Mouse (Mus musculus): ENCODE data around the gene Mxra7. TPM values are rescaled to one million over a fixed set of nuclear protein-coding genes. Genes with fewer than 3 reads are reported as not detected.

Mxra7 gene
- total RNA-seq, 2 experiments from 2014 or later: 5.2 to 8.2 TPM

- no peak for DNase-seq (ENCODE audit: low spot score)
Observed at GRCm38 (mm10) chr11:116819932-116820593, 7.8 kb downstream of the Mxra7 start.

- no peak for DNase-seq (ENCODE audit: low spot score)
Observed at GRCm38 (mm10) chr11:116818722-116819121, 9.1 kb downstream of the Mxra7 start.

DNA sequence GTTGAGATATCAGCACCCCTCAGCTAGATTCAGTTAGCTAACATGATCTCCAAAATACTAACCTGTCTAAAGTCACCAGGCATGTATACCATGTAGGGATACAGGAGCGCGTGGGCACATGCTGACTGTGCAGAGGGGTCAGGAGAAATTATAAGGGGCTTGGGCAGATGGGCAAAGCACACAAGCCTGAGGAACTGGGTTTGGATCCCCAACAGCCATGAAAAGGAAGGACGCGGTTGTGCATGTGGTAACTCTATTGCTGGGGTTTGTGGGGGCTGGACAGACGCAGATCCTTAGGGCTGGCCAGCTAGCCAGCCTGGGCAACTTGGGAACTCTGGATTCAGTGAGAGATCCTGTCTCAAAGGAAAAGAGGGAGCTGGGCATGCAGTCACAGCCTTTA lies 10.3 kb downstream of the Mxra7 start:
- no peak for DNase-seq (ENCODE audit: low spot score)

DNA sequence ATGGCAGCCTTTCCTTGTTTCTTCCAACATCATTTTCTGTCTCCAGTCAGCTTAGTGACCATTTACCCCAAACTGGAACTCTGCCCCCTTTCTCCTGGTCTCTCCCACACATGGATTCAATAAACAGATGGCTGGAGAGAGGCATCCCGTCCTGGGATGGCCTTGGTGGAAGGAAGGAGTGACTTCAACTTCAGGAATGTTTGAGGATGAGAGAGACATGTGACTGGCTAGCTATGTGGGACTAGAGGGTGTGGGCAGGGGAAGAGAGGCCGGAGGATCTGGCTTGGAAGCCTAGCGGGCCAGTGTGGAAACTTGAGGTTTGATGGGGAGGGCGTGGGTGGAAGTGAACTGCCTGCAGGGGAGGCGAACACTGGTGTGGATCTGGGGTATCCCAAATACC lies 11.1 kb downstream of the Mxra7 start:
- peak; percentile 68 for DNase-seq (ENCODE audit: low spot score)

DNA sequence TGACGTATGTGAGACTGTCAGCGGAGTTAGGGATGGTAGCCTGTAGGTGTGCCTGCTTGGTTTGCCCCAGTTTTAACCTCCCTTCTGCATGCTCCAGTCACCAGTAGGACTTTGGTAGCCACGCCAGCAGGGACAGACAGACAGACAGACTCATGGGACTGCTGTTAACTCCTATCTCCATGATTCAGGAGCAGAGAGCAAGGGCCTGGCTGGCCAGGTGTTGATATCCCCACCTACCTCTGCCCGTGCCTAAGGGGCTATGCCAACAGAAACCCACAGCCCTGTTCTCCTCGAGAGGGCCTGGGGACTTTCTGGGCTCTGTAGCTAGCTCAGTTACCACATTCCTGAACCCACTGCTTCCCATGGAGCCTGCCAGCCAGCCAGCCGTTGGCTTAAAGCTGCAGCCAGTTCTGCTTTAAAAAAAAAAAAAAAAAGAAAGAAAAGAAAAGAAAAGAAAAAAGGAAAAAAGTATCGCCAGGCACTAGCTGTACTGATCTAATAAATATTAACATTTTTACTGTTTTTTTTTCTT lies 12.9 kb downstream of the Mxra7 start:
- no peak for DNase-seq (ENCODE audit: low spot score)

DNA sequence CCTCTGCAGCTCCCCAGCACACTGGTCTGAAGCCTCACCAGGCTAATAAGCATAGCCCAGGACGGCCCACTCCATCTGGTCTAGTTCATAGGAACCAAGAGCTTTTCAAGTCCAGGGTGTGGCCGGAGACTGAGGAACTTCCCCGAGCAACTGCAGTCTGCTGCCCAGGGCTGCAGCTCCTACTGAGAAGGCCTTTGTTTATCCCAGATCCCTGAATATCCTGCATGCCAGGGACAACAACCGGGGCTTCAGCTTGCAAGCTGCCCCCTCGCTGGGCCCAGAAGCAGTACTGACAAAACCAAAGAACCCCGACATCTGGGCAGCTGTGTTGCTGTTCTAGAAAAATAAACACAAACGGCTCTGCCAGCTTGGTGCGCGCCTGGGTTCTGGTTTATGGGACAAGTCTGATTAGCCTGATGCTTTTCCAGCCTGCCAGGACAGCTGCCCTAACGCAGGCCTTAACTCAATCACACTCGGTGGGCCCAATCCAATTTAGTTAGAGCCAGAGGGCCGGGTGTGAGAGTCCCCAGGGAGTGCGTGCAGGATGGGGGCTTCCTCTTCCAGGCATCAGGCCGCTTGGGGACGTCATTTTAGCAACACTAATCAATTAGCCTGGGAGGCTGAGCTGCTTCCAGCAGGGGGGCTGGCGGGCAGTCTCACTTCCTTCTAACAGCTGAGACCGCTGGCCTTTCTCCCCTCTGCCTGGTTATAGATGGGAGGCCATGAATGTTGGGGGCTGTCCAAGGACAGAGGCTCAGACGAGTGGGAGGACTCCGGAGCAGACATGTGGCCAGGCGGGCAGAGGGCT lies 13.6 kb downstream of the Mxra7 start:
- peak; percentile 68 for DNase-seq (ENCODE audit: low spot score)

DNA sequence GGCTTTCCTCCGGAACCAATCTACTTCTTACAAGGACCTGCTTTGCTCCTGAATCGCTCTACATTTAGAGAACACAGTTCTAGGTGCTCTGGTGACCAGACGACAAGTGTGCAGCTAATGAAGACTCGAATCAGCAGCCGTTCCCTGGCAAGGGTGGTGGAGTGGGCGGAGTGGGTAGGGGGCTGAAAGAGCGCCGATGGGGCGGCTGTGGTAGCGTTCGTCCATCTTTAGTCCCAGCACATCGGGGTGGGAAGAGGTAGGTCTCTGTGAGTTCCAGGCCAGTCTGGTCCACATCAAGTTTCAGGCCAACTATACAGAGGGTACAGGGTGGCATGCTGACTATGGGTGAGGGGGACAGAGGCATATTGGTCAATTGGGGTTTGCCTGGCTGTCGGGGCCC lies 14.2 kb downstream of the Mxra7 start:
- DNase-seq (ENCODE audit: low spot score): no peak

DNA sequence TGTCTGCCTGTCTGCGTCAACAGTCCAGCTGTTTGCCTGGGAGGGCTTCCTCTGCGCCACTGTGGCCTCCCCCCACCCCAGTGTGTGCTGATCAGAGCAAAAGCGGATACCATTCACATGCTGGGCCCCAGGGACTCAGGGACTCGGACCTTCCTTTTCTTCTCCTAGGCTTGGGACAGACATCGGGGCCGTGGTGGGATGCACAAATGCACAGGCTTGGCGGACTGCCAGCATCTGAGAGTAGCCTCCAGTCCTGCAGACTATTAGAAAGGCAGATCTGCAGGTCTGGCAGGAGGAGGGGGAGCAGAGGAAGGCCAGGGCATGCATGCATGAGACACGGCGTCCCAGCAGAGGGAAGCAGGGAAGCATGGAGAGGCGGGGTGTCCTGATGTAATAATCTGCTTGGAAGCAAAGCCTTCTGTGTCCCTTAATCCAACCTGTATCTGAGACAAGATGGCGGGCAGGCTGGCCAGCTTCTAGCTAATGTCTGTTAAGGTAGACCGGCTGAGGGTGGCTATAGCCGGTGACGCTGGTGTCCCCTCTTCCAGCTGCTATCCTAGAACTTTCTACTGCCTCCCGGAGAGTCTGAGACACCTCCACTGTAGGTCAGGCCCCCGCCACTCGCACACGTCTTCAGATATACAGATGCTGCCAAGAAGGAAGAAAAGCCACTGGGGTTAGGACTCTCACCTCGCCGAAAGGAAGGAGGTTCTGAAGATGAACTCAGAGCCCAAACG lies 14.9 kb downstream of the Mxra7 start:
- no peak for DNase-seq (ENCODE audit: low spot score)

- DNase-seq (ENCODE audit: low spot score): no peak
Observed at GRCm38 (mm10) chr11:116810983-116811901, 16.6 kb downstream of the Mxra7 start.

- DNase-seq (ENCODE audit: low spot score): no peak
Observed at GRCm38 (mm10) chr11:116810528-116810927, 17.3 kb downstream of the Mxra7 start.

DNA sequence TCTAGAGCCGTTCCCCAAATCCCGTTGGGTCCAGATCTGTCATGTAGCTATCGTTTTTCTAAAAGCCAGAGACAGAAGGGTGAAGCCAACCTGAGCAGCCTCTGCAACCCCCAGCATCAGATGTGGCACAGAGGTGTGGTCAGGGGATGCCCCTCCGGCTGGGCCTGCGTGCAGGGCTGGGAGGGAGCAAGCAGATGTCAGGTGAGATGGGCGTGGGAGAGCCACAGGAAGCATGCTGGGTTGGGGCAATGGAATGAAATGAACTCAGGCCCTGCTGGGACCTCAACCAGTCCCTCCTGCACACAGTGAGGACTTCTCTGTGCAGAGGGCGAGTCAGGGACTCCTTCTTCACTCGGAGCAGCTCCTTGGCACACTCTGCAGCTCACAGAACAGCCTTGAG lies 18.3 kb downstream of the Mxra7 start:
- no peak for DNase-seq (ENCODE audit: low spot score)

DNA sequence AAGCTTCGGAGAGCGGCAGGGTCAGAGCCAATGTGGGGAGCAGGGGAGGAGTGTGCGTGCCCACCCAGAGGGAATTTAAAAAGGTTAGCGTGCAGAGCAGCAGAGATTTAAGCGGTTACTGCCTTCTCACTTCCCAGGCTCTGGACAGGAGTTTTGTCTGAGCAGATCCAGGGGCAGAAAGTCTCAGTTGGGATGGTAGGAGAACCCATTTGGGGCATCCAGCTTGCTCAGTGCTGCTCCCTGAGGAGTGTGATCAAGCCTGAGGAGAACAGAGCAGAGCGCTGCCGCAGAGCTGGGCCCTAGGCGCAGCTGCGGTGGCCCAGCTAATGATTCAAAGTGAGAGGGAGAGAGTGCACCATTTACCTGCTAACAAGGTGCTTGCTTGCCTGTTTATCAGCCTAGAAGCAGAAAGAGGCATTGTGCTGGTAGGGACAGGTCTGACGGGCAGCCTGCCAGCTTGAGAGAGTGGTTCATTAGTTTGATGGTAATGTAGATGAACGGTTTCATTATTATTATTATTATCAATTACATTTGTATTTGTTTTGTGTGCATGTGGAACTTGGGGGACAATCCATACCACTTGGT lies 18.9 kb downstream of the Mxra7 start:
- no peak for DNase-seq (ENCODE audit: low spot score)

DNA sequence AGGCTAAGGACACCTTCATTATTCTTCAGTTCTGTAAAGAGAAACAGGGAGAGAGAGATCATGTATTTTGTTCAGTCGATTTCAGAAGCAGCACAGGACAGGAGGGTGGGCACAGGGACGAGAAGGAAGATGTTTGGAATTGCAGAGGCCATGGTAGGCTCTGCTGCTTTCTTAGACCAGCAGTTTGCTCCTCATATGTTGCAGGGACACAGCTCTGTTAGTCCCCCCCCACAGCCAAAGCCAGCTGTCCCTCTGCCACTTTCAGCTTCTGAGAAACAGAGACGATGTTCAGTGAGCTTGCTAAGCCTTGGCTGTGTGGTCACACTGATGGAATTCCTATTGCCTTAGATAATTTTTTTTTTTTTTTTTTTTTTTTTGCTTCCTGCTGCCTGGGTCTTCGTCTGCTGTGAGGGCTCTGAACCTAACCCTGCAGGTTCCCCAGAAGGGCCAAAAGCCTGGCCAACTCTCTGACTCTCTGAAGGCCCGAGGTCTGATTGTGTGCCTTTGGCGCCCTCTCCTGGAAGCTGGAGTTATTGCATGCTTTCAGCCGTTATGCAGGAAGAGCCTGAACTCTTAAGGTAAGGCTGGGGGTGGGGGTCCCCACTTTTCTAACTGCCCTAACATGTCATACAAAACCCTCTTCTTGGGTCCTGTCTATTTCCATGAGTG lies 19.8 kb downstream of the Mxra7 start:
- peak; percentile 91 for DNase-seq (ENCODE audit: low spot score)

DNA sequence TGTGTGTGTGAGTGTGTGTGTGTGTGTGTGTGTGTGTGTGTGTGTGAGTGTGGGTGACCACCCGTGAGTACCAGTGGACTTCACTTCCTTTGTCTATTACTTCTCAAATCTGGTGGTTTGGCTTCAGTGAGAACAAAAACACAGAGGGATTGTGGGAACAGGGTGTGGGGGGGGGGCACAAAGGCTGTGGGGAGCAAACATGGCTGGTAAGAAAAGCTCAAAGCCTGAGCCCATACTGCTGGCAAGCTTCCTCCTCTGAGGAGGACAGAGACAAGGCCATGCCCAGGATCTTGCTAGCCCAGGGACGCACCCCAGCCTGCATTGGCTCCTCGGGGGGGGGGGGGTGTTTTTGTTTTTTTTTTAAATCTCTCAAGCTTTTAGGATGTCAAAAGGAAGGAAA lies 20.3 kb downstream of the Mxra7 start:
- DNase-seq (ENCODE audit: low spot score): no peak

- no peak for DNase-seq (ENCODE audit: low spot score)
Observed at GRCm38 (mm10) chr11:116807116-116807515, 20.7 kb downstream of the Mxra7 start.

DNA sequence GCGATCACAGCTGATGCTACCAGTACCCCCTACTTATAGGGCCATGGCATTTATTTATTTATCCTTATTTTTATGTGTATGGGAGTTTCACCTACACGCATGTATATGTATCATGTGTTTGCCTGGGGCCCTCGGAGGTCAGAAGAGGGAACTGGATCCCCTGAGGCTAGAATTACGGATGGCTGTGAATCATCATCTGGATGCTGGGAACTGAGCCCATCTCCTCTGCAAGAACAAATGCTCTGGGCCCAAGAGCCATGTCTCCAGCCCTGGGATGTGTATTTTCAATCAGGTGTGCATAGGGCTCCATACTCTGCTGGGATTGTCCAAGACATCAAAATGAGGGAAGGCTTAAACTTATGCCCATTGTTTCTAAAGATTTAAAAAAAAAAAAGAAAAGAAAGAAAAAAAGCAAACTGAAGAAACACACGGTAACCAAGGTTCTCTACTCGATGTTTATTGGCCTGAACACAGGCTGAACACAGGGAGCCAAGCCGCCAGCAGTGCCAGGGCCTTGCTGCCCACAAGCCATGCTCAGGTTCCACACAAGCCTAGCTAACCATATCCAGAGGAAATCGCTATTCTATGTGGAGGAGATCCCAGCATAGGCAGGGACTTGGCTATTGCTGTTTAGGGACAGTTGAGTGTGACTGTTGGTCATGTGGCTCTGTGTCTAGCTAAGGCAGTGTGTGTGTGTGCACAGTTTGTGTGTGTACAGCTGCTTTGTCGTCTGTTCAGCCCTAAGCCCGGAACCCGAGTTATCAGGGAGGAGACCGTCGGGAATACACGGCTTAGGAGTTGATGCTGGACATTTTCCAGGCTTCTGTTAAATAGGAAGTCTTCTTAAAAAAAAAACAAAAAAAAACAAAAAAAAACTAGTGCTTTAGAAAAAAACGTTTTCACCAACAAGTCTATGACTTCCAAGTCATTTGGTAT lies 21.4 kb downstream of the Mxra7 start:
- no peak for DNase-seq (ENCODE audit: low spot score)

- DNase-seq (ENCODE audit: low spot score): no peak
Observed at GRCm38 (mm10) chr11:116802709-116803108, 25.1 kb downstream of the Mxra7 start.

GRCm38 (mm10) chr11:116801106-116801505 lies 26.7 kb downstream of the Mxra7 start:
- no peak for DNase-seq (ENCODE audit: low spot score)

- no peak for DNase-seq (ENCODE audit: low spot score)
Observed at GRCm38 (mm10) chr11:116799364-116799763, 28.5 kb downstream of the Mxra7 start.
